Mouse (Mus musculus): ENCODE data around the gene Gipr. TPM values are rescaled to one million over a fixed set of nuclear protein-coding genes. Genes with fewer than 3 reads are reported as not detected.

Gene Gipr
- total RNA-seq, 4 experiments from 2014 or later, result 1.2 to 2.5 (median 1.5) TPM

DNA sequence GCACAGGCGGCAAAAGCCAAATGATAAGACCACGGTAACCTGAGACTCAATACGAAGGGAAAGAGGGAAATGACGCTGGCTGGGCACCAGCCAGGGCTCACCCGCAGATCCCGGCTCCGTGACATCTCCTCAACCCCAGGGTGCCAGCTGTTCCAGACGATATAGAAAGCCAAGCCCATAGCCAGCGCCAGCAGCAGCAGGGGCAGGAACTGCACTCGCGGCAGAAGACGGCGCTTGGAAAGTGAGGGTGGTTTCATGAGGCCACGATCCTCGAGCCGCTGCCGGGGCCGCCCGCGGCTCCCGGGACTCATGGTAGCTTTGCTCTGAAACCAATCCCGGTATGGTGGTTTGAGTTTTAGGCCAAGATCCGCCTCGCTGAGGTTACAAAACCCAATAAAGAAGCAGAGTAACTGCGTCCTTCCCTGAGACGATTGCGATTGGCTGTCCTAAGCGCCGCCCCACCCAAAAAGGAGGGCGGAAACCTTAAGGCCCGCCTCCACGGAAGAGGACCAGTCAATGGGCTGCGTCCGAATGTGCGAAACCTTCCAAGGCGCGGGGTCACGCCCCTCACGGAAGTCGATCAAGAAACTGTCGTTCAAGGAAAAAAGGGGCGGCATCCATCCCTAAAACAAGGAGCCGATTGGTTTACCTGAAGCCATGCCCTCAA, 16.9 kb downstream of the Gipr start, which contains the start of gene Qpctl:
Gene Qpctl (minus strand): TSS at position 417 of the 667 bp plus-strand sequence.
- peak; percentile 91 to 99 for DNase-seq (ENCODE audit: low spot score in 2 of 2)

DNA sequence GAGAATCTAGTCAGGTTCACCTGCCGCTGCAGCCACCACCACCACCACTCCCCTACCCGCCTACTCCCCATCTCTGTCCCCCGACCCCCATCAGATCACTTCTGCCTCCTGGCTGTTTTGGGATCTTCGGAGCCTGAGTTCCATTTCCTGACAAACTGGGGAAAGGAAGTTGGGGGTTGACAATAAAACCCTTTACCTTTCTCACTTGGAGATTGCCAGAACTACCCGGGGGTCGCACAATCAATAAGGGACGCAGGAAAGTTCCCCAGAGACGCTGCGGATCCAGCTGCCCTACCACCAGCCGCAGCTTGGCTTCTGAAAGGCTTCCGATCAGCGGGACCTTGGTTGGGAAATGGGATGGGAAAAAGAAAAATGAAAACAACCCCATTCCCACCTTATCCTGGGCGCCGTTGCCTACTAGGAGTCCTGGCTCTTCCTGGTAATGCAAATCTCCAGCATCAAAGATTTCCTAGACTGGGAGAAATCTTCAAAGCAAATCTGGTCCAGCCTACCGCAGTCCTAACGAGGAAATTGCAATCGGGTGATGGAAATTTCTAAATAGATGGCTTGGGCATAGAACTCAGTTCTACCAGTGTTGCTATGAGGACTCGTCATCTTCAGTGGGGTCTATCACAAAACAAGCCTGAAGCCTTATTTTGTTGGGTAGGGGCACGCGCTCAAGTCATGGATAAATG, 17.6 kb downstream of the Gipr start:
- DNase-seq (ENCODE audit: low spot score in 2 of 2), result no peak

DNA sequence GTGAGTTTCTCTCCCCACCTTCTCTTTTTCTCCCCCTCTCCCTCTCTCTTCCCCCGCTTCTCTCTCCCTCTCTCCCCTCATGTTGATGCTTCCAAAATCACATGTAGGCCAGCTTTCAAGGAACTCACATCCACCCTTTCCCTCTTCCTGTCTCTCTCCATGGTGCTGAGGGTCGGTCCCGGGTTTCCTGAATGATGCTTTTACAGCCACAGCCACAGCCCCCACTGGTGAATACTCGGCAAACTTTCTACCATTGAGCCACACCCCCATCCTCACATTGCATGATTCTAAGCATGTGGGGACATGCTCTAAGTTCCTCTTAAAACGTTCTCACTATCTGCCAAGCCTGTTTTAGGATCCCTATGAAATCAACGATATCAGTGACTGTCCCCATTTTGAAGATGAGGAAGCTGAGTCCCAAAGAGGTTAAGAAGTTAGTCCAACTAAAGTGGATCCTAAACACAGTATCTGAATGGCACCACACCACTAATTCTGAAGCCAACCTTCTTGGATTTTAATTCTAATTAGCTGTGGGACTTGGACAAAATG, 18.4 kb downstream of the Gipr start:
- DNase-seq (ENCODE audit: low spot score in 2 of 2), result no peak

DNA sequence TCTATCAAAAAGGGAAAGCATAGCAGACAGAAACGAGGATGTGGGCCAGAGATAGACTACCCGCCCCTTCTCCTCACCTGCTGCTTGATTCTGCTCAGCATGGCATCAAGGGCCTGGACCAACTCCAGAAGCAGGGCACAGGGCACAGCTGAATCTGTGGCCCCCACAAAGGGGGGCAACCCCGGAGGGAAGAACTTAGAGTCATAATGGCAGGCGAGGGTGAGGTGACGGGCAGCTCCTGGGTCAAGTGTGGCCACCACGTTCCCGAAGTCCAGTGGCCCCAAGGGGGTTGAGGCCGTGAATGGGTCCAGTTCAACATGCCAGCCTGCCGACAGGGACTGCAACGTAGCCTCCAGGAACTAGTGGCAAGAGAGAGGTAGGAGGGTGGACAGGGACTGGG, 19.1 kb downstream of the Gipr start:
- DNase-seq (ENCODE audit: low spot score in 2 of 2), result no peak

GRCm38 (mm10) chr7:19137380-19137779, 28.5 kb downstream of the Gipr start:
- DNase-seq (ENCODE audit: low spot score in 2 of 2), result no peak

DNA sequence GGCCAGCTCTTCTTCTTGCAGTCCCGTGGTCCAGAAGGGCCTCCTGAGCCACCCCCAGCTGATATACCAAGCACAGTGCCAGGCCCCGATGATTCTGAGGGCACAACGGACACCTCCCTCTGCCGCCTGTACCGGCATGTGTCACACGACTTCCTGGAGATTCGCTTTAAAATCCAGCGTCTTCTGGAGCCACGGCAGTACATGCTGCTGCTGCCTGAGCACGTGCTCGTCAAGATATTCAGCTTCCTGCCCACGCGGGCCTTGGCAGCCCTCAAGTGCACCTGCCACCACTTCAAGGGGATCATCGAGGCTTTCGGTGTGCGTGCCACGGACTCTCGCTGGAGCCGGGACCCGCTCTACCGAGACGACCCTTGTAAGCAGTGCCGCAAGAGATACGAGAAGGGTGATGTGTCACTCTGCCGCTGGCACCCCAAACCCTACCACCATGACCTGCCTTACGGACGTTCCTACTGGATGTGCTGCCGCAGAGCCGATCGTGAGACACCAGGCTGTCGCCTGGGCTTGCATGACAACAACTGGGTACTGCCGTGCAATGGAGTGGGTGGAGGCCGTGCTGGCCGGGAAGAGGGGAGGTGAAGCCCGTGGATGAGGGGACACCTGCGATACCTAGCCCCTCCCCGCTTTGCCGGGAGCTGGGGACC, 29.1 kb downstream of the Gipr start:
- peak in 1 of 2 experiments; percentile 74 for DNase-seq (ENCODE audit: low spot score in 2 of 2)

DNA sequence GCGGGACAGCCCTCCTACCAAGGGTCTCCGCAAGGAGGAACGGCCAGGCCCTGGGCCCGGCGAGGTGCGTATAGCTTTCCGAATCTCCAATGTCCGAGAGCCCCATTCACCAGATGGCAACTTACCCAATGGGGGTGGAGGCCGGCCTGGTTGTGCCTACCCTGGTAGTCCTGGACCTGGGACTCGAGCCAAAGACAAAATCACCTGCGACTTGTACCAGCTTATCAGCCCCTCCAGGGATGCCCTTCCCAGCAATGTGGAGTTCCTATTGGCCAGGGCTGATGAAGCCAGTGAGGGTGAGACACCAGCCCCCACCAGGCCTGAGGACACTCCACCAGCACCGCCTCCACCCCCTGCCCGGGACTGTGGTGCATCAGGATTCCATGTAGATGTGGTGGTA, 29.8 kb downstream of the Gipr start:
- DNase-seq (ENCODE audit: low spot score in 2 of 2), result no peak

- peak; percentile 85 to 98 for DNase-seq (ENCODE audit: low spot score in 2 of 2)
Measured at GRCm38 (mm10) chr7:19131324-19131848, 34.5 kb downstream of the Gipr start.

- DNase-seq (ENCODE audit: low spot score in 2 of 2), result no peak
Measured at GRCm38 (mm10) chr7:19130657-19131056, 35.3 kb downstream of the Gipr start.

GRCm38 (mm10) chr7:19129396-19129795, 36.5 kb downstream of the Gipr start:
- no peak for DNase-seq (ENCODE audit: low spot score in 2 of 2)

DNA sequence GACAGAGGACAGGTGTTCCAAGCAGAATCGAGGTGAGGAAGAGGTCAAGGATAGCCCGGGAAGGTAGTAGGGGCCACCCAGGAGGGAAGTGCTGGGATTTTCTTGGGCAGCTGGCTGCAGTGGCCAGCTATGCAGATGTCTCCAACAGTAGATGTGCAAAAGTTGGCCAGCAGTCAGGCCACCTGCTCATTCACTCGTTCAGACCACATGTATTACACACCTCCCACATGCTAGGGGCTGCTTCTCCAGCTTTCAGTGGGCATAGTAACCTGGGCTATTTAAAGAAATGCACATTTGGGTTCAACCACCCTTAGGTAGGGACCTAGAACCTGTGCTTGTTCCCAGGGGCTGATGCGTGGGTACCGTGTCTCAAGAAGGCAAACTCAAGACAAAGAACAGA, 38.2 kb downstream of the Gipr start:
- no peak for DNase-seq (ENCODE audit: low spot score in 2 of 2)

- DNase-seq (ENCODE audit: low spot score in 2 of 2), result no peak
Measured at GRCm38 (mm10) chr7:19124713-19125112, 41.2 kb downstream of the Gipr start.

GRCm38 (mm10) chr7:19121686-19122085, 44.2 kb downstream of the Gipr start:
- no peak for DNase-seq (ENCODE audit: low spot score in 2 of 2)

DNA sequence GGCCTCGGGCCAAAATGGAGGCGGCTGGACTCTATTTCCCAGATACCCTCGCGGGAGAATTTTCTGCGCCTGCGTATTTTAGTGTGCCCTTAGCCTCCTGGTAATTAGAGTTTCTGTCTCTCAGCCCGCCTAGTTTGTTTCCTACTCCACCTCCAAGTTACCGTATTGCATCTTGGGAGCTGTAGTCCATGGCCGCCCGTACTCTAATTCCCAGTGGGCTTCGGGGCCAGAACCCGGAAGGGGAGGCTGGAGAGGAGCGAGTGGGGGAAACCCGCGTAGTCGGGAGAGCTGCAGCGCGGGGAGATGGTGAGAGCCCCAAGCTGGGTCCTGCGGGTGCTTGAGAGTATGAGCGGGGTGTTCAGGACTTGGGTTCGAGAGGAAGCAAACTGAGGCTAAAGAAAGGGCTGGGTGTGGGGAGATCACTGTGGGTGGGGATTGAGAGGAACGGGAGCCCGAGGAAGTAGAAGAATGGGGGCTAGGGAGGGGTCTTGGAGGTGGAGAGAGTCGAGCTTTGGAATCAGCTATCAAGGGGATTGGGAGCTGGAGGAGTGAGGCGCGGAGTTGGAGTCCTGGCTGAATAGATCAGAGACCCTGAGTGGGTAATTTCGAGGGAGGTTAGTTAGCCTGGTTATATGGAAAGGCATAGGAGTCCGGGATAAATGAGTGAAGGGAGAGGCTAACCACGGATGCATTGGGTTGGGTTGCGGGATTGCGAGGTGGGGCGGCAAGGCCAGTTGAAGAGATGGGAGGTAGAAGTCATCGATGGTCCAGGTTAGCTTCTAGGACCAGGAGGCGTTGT, 46.1 kb downstream of the Gipr start, which contains the start of gene Fbxo46:
Gene Fbxo46 (plus strand): TSS at position 229 of the 799 bp plus-strand sequence.
- peak; percentile 82 to 94 for DNase-seq (ENCODE audit: low spot score in 2 of 2)

DNA sequence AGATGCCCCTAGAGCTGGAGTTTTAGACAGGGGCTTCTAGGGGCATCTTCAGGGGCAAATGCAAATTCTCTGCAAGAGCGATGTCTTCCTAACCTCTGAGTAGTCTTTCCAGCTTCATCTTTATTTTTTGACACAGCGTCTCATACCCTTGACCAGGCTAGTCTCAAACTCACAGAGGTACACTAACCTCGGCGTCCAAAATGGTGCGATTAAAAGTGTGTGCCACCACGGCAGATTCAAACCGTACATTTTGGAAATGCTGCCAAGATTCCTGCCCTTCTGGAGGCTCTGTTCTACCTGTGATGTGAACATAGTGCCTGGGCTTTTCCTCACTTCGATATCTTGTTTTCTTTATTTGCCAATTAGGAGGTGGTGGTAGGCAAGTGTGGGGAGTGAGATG, 46.8 kb downstream of the Gipr start:
- no peak for DNase-seq (ENCODE audit: low spot score in 2 of 2)

GRCm38 (mm10) chr7:19118028-19118771, 47.7 kb downstream of the Gipr start, which contains the start of gene Gm4969:
Gm4969 (minus strand) TSS chr7:19118368.
- peak in 1 of 2 experiments; percentile 64 for DNase-seq (ENCODE audit: low spot score in 2 of 2)

GRCm38 (mm10) chr7:19109565-19109964, 56.4 kb downstream of the Gipr start:
- DNase-seq (ENCODE audit: low spot score in 2 of 2), result no peak

GRCm38 (mm10) chr7:19107436-19107835, 58.5 kb downstream of the Gipr start:
- no peak for DNase-seq (ENCODE audit: low spot score in 2 of 2)

Measured in left cerebral cortex, adult 8-10 months (tissue).